Mouse (Mus musculus): Measurements from ENCODE around the gene Mthfd2l. TPM values are rescaled to one million over a fixed set of nuclear protein-coding genes. Genes with fewer than 3 reads are reported as not detected.

Mthfd2l gene
- total RNA-seq, 2 experiments from 2014 or later: 14.2 to 14.6 TPM

DNA sequence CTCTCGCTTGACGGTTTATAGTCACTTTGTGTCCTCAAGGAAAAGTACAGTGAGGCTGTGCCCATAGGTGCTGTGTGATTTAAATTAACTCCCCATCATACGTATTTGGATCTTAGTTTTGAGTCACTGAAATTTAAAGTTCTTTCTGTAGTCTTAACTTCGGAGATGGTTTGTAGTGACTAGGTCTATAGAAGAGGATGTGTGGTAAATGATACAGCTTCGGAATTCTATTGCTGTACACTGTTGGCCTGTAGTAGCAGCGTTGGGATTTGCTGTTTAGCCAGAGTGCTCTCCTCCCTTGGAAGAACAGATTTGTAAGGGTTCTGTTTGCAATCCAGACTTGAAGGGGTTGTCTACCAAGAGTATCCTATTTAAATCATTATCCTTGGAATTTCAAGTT lies 994 bp downstream of the Mthfd2l start:
- no peak for DNase-seq (ENCODE audit: low spot score in 2 of 2)
- intact Hi-C loops (cut with DNase I): no loop called here

GRCm38 (mm10) chr5:90936706-90937105 lies 5.8 kb downstream of the Mthfd2l start:
- intact Hi-C loops (cut with DNase I): no loop called here
- no peak for DNase-seq (ENCODE audit: low spot score in 2 of 2)

GRCm38 (mm10) chr5:90945453-90945852 lies 14.5 kb downstream of the Mthfd2l start:
- intact Hi-C loops (cut with DNase I): loop anchor here (10.0 kb wide), 1 partner anchor 459 kb away; the partner anchor contains the start of gene Btc
- no peak for DNase-seq (ENCODE audit: low spot score in 2 of 2)

DNA sequence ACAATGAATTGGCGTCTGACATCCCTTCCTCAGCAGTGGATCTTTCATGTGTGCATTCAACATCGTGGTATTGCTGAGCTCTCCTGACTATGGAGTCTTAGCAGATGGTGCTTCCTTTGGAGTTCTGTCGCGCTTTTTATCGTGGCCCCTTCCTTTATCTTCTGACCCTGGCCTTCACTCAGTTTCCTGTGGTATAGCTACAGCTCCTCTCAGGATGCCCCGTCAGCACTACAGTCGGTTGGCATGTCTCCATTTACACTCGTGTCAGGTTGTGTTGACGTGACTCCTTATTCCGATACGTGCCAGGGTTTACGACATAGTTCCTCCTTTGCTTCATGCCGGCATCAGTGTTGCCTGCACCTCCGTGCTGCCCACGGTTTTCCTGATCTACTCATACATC lies 18.6 kb downstream of the Mthfd2l start:
- no peak for DNase-seq (ENCODE audit: low spot score in 2 of 2)
- intact Hi-C loops (cut with DNase I): loop anchor here (10.0 kb wide), 1 partner anchor 455 kb away; the partner anchor contains the start of gene Btc

DNA sequence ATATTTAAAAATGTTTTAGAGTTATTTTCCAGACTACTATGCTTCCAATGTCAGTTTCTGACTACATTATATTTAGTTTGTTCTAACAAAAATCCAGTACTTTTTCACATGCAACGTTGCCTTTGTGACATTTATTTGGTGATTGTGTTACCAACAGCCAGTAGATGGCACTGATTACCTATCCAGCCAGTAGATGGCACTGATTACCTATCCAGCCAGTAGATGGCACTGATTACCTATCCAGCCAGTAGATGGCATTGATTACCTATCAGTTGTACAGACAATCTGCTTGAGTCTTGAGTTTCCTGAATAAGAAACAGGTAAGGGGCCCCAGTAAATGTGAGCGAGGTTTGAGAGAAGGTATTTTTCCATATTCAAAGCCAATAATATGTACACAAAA lies 20.6 kb downstream of the Mthfd2l start:
- intact Hi-C loops (cut with DNase I): loop anchor here (2.0 to 10.0 kb wide), 4 partner anchors 246 to 1051 kb away; no protein-coding TSS in a partner anchor
- DNase-seq (ENCODE audit: low spot score in 2 of 2): peak; percentile 61 to 81

DNA sequence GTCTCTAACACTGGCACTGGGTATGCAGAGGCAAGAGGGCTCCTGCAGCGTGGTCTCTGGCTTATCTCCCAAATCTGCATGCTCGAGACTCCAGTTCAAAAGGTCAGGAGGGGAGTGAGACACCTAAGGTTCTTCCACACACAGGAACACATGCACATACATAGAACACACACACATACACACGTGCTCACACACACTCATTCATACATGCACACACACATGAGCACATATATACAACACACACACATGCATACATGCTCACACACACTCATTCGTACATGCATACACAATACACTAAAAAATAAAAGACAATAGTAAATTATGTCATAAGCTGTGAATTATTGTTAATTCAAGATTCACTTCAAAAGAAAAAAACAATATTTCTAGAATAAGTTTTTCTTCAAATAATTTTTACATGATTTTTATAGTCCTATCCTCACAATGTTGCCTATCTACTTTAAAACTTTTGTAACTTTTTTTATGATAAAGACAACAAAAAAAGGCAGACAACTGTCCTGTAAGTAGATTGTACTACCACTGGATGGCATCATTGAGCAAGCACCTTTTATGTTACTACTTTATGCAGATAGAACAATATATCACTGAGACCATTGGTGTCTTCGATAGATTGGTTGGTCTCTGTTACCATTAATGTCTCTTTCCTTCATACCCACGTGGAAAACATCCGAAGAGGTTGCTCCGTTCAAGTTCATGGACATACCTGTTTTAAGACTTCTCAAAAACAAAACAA lies 22.0 kb downstream of the Mthfd2l start:
- DNase-seq (ENCODE audit: low spot score in 2 of 2): no peak

GRCm38 (mm10) chr5:90964316-90964715 lies 33.4 kb downstream of the Mthfd2l start:
- intact Hi-C loops (cut with DNase I): no loop called here
- no peak for DNase-seq (ENCODE audit: low spot score in 2 of 2)

More for the DNA sequence above, 22.0 kb downstream of the Mthfd2l start:
- intact Hi-C loops (cut with DNase I): loop anchor here (2.0 to 10.0 kb wide), 4 partner anchors 244 to 1049 kb away; no protein-coding TSS in a partner anchor

GRCm38 (mm10) chr5:90964764-90965163 lies 33.8 kb downstream of the Mthfd2l start:
- intact Hi-C loops (cut with DNase I): no loop called here
- DNase-seq (ENCODE audit: low spot score in 2 of 2): no peak

- DNase-seq (ENCODE audit: low spot score in 2 of 2): no peak
- intact Hi-C loops (cut with DNase I): no loop called here
Measured at GRCm38 (mm10) chr5:90965386-90965785, 34.5 kb downstream of the Mthfd2l start.

- peak; percentile 65 to 80 for DNase-seq (ENCODE audit: low spot score in 2 of 2)
- intact Hi-C loops (cut with DNase I): loop anchor here (2.0 kb wide), 1 partner anchor 332 kb away; no protein-coding TSS in a partner anchor
Measured at GRCm38 (mm10) chr5:90977244-90977643, 46.3 kb downstream of the Mthfd2l start.

- intact Hi-C loops (cut with DNase I): no loop called here
- peak; percentile 4 to 62 for DNase-seq (ENCODE audit: low spot score in 2 of 2)
Measured at GRCm38 (mm10) chr5:90980297-90980696, 49.4 kb downstream of the Mthfd2l start.

DNA sequence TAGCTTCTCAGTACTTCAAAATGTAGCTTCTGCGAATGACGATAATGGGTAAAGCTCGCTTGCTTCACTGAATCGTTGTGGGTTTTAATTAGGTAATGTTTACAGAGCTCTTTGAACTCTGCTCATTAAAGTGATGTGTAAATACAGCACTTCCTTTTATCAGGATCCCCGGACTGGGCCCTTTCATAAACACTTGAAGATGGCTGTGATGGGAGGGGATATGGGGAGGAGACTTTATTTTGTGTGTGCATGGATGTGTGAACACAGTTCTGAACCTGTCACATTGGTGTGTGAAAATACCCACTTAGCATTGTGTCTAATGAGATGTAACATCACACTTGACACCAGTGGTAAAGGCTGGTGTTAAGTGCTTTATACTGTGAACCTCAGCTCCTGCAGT lies 56.7 kb downstream of the Mthfd2l start:
- intact Hi-C loops (cut with DNase I): no loop called here
- DNase-seq (ENCODE audit: low spot score in 2 of 2): no peak

- DNase-seq (ENCODE audit: low spot score in 2 of 2): no peak
- intact Hi-C loops (cut with DNase I): no loop called here
Measured at GRCm38 (mm10) chr5:90988149-90988548, 57.2 kb downstream of the Mthfd2l start.

DNA sequence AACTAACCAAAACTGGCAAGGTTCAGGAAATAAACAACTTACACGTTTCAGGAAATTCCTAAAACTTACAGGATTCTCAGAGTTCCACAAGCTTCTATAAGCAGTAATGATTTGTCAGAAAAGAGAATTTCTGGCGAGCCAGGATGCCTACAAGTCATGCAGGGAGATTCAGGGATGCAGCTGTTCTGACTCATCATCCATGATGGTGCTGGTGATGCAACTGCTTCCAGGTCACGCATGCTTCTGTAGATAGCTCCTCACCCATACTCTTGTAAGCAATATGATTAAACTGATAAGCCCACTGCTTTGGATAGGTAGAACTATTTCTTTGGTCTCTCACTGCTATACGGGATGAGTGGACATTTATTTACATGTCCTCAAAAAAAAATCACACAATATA lies 57.7 kb downstream of the Mthfd2l start:
- intact Hi-C loops (cut with DNase I): no loop called here

GRCm38 (mm10) chr5:90999942-91000341 lies 69.0 kb downstream of the Mthfd2l start:
- no peak for DNase-seq (ENCODE audit: low spot score in 2 of 2)
- intact Hi-C loops (cut with DNase I): no loop called here

More for the DNA sequence above, 57.7 kb downstream of the Mthfd2l start:
- no peak for DNase-seq (ENCODE audit: low spot score in 2 of 2)

DNA sequence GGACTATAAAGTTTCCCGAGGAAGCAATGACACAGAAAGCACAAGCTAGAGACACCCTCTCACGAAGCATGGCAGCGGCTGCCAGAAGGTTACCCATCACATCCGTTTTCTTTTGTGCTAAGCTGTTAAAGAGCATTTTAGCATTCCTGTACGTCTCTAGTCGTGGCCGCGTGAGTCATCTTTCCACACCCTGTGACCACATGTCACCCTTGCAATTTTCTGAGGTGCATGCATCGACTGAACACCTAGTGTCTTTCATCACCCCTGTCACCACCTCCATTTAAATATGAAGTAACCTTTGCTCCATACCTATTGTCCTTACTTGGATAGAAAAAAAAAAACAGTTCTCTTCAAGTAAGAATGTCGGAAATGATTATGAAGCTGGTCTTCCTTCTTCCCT lies 84.3 kb downstream of the Mthfd2l start:
- intact Hi-C loops (cut with DNase I): no loop called here
- no peak for DNase-seq (ENCODE audit: low spot score in 2 of 2)

DNA sequence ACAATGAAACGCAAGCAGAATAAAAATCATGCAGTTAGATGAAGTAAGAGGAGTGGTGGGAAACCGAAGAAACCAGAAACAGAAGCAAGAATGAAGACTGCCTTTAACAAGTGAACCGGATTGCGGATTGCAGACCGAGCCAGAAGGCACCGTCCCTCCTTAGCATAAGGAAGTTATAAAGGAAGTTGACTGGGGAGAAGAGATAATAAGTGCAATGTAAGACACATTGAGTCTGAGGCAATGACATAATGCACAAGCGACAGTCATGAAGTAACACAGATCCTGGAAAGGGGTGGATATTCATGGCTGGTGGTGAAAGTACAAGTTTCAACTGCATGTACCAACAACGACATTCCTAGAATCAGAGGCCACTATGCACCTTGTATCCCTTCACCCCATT lies 92.2 kb downstream of the Mthfd2l start:
- no peak for DNase-seq (ENCODE audit: low spot score in 2 of 2)
- intact Hi-C loops (cut with DNase I): no loop called here

- intact Hi-C loops (cut with DNase I): no loop called here
- no peak for DNase-seq (ENCODE audit: low spot score in 2 of 2)
Measured at GRCm38 (mm10) chr5:91027164-91027563, 96.2 kb downstream of the Mthfd2l start, which contains the start of gene Epgn. Gene Epgn, plus strand, starts transcription at chr5:91027464.

DNA sequence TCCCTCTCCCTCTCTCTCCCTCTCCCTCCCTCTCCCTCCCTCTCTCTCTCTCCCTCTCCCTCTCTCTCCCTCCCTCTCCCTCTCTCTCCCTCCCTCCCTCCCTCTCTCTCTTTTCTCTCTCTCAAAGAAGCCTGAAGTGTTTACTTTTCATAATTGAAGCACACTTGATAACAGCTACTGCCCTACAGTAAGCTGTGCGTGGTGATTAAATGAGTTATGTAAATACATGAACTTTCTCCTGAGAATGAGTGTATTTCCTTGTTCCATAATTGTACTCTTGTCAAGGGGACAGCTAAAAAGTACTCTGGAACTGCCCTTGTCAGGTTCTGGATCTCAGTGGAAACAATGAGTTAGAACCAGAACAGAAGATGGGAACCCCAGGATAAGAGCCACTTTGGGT lies 96.9 kb downstream of the Mthfd2l start:
- intact Hi-C loops (cut with DNase I): no loop called here

DNA sequence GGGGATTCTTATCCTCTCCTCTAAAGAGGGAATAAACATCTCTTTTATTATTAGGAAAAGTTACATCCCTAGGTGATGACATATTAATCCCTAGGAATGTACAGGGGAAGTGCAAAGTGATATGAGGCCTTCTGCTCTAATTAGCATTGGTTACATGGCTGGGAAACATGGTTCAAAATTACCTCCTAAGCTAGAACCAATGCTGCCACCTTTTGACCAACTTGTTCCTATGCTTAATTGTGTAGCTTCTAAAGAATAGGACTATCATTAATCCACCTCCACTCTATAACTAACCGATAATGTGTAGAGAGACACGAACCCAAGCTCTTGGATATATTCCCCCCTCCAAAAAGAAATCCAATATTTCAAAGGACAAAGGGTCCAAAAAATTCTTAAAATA lies 99.7 kb downstream of the Mthfd2l start:
- DNase-seq (ENCODE audit: low spot score in 2 of 2): no peak
- intact Hi-C loops (cut with DNase I): no loop called here

More for the DNA sequence above, 96.9 kb downstream of the Mthfd2l start:
- DNase-seq (ENCODE audit: low spot score in 2 of 2): no peak

- intact Hi-C loops (cut with DNase I): no loop called here
- no peak for DNase-seq (ENCODE audit: low spot score in 2 of 2)
Measured at GRCm38 (mm10) chr5:91035341-91035740, 104.4 kb downstream of the Mthfd2l start.
